Mouse (Mus musculus): Measurements from ENCODE around the gene Tmem102. TPM values are rescaled to one million over a fixed set of nuclear protein-coding genes. Genes with fewer than 3 reads are reported as not detected.

Tmem102 gene
- polyA plus RNA-seq, 1 experiment from 2014 or later = 0.65 TPM

GRCm38 (mm10) chr11:69846198-69846680 is 40.8 kb upstream of the Tmem102 start, which contains the start of gene Plscr3:
Gene Plscr3, plus strand, starts transcription at chr11:69846376.
- peaks cover under 1% of the 10 kb centered on the region; the same call in 1 of the 2 replicates for H3K36me3 ChIP-seq (ENCODE audit: control insufficient read depth, insufficient read depth, low read length)
- H3K4me3 ChIP-seq (ENCODE audit: low read depth, low read length) = peak within 1 kb of the TSS; percentile 55
- peak; percentile 88 for ATAC-seq (replicated peaks; ENCODE audit: low FRiP score)
- H3K4me1 ChIP-seq (replicated peaks; ENCODE audit: control insufficient read depth, insufficient read depth, low read length) = peaks cover 5% of the 10 kb centered on the region; the same call in 1 of the 2 replicates
- DNase-seq (ENCODE audit: low spot score) = peak; percentile 96
- H3K9me3 ChIP-seq (ENCODE audit: control insufficient read depth, low read length) = no peaks in the 10 kb centered on the region
- peak within 1 kb of the TSS; percentile 75 for H3K9ac ChIP-seq (ENCODE audit: low read length)
- no peaks in the 10 kb centered on the region for H3K27me3 ChIP-seq (ENCODE audit: control insufficient read depth, insufficient read depth, low read length)
- peak within 1 kb of the TSS; percentile 94 for H3K27ac ChIP-seq (ENCODE audit: low read depth, low read length)
- H3K4me2 ChIP-seq (ENCODE audit: low read depth, low read length, severe bottlenecking) = peak within 1 kb of the TSS; percentile 84
- WGBS = under 1% methylated on average over 38 of the region's 38 CpGs

DNA sequence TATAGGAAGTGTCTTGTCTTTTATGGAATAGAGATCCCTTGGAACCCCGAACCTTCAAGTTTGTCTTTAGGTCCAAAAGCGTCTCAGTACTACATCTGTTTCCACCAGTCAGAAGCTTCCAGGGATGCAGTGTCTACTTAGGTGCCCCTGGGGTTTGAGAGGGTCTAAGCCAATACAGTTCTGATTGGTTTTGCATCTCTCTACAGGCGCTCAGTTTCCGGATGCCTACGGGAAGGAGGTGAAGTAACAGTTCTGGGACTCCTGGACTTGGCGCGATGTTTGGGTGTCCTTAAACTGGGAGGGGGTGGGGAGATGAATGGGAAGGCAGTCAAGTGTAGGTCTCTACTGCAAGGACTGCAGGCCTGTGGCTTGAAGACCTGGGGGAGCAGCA is 33.3 kb upstream of the Tmem102 start:
- Histone ChIP-seq H3K27ac (ENCODE audit: low read depth, low read length) (peak overlapping the region; percentile 48; the same call in 1 of the 2 replicates), H3K9ac (ENCODE audit: low read length) (peak overlapping the region; percentile 58), H3K36me3 (ENCODE audit: control insufficient read depth, insufficient read depth, low read length) (no peaks in the 10 kb centered on the region), H3K4me1 (replicated peaks; ENCODE audit: control insufficient read depth, insufficient read depth, low read length) (peaks cover 30% of the 10 kb centered on the region), H3K9me3 (ENCODE audit: control insufficient read depth, low read length) (no peaks in the 10 kb centered on the region), H3K4me2 (ENCODE audit: low read depth, low read length, severe bottlenecking) (peak overlapping the region; percentile 73), H3K4me3 (ENCODE audit: low read depth, low read length) (peak overlapping the region; percentile 73), H3K27me3 (ENCODE audit: control insufficient read depth, insufficient read depth, low read length) (no peaks in the 10 kb centered on the region; the same call in 1 of the 2 replicates)
- ATAC-seq (replicated peaks; ENCODE audit: low FRiP score) = peak; percentile 4
- 1% methylated on average over 7 of the region's 7 CpGs for WGBS
- DNase-seq (ENCODE audit: low spot score) = no peak

DNA sequence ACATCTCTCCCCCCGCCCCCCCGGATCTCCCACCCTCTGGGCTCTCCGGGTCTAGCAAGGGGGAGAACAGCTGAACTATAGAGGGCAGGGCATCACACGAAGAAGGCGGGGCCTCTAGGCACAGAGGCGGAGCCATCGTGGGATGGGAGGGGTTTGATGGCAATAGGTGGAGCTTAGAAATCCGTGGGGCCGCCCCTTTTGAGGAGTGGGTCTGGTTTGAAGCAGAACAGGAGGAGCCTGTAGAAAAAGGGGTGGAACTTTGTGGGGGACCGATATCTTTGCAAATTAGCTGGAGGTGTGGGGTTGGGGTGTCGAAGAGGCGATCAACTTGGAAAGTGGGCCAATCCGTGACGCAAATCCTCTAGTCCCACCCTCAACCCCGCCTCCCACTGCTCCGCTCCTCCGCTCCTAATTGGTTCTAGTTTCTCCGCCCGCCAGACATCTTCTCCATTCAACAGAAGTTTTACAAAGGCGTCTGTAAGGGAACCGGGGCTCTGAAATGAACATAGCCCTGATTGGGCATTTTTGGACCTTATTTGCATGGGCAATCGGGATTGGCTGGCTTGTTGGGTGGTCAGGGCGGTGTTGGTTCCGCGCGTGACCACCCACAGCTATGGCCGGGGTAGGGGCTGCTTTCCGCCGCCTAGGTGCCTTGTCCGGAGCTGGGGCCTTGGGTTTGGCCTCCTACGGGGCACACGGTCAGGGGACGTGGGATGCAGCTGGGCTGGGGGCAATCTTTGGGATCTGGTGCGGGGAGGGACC is 32.7 kb upstream of the Tmem102 start, which contains the start of gene Tmem256:
TSS of gene Tmem256 (plus strand) at position 563 of the 762 bp plus-strand sequence.
- Histone ChIP-seq H3K4me1 (replicated peaks; ENCODE audit: control insufficient read depth, insufficient read depth, low read length) (peaks cover 30% of the 10 kb centered on the region), H3K9me3 (ENCODE audit: control insufficient read depth, low read length) (no peaks in the 10 kb centered on the region), H3K4me3 (ENCODE audit: low read depth, low read length) (peak within 1 kb of the TSS; percentile 73), H3K36me3 (ENCODE audit: control insufficient read depth, insufficient read depth, low read length) (no peaks in the 10 kb centered on the region), H3K27me3 (ENCODE audit: control insufficient read depth, insufficient read depth, low read length) (no peaks in the 10 kb centered on the region; the same call in 1 of the 2 replicates), H3K27ac (ENCODE audit: low read depth, low read length) (peak within 1 kb of the TSS; percentile 83), H3K4me2 (ENCODE audit: low read depth, low read length, severe bottlenecking) (peak within 1 kb of the TSS; percentile 92), H3K9ac (ENCODE audit: low read length) (peak within 1 kb of the TSS; percentile 89)
- DNase-seq (ENCODE audit: low spot score) (peak; percentile 97), ATAC-seq (replicated peaks; ENCODE audit: low FRiP score) (peak; percentile 87)
- under 1% methylated on average over 34 of the region's 34 CpGs for WGBS

GRCm38 (mm10) chr11:69837604-69837951 is 32.2 kb upstream of the Tmem102 start, which contains the start of gene Nlgn2:
Gene Nlgn2, minus strand, starts transcription at chr11:69837784.
- H3K9ac ChIP-seq (ENCODE audit: low read length) = peak within 1 kb of the TSS; percentile 89
- peaks cover 30% of the 10 kb centered on the region for H3K4me1 ChIP-seq (replicated peaks; ENCODE audit: control insufficient read depth, insufficient read depth, low read length)
- H3K4me3 ChIP-seq (ENCODE audit: low read depth, low read length) = peak within 1 kb of the TSS; percentile 73
- H3K9me3 ChIP-seq (ENCODE audit: control insufficient read depth, low read length) = no peaks in the 10 kb centered on the region
- no peak for DNase-seq (ENCODE audit: low spot score)
- peak within 1 kb of the TSS; percentile 83 for H3K27ac ChIP-seq (ENCODE audit: low read depth, low read length)
- H3K4me2 ChIP-seq (ENCODE audit: low read depth, low read length, severe bottlenecking) = peak within 1 kb of the TSS; percentile 92
- no peaks in the 10 kb centered on the region; the same call in 1 of the 2 replicates for H3K27me3 ChIP-seq (ENCODE audit: control insufficient read depth, insufficient read depth, low read length)
- no peaks in the 10 kb centered on the region for H3K36me3 ChIP-seq (ENCODE audit: control insufficient read depth, insufficient read depth, low read length)
- under 1% methylated on average over 24 of the region's 32 CpGs for WGBS
- peak; percentile 44; the same call in 1 of the 2 replicates for ATAC-seq (replicated peaks; ENCODE audit: low FRiP score)

GRCm38 (mm10) chr11:69836703-69837576 is 31.5 kb upstream of the Tmem102 start:
- WGBS = under 1% methylated on average over 50 of the region's 52 CpGs
- DNase-seq (ENCODE audit: low spot score) (peak; percentile 76), ATAC-seq (replicated peaks; ENCODE audit: low FRiP score) (peak; percentile 2; the same call in 1 of the 2 replicates)
- Histone ChIP-seq H3K9ac (ENCODE audit: low read length) (peak overlapping the region; percentile 89), H3K27ac (ENCODE audit: low read depth, low read length) (peak overlapping the region; percentile 83), H3K4me1 (replicated peaks; ENCODE audit: control insufficient read depth, insufficient read depth, low read length) (peaks cover 30% of the 10 kb centered on the region), H3K4me2 (ENCODE audit: low read depth, low read length, severe bottlenecking) (peak overlapping the region; percentile 92), H3K4me3 (ENCODE audit: low read depth, low read length) (peak overlapping the region; percentile 73), H3K27me3 (ENCODE audit: control insufficient read depth, insufficient read depth, low read length) (no peaks in the 10 kb centered on the region; the same call in 1 of the 2 replicates), H3K36me3 (ENCODE audit: control insufficient read depth, insufficient read depth, low read length) (no peaks in the 10 kb centered on the region), H3K9me3 (ENCODE audit: control insufficient read depth, low read length) (no peaks in the 10 kb centered on the region)

GRCm38 (mm10) chr11:69835966-69836335 is 30.5 kb upstream of the Tmem102 start:
- peak overlapping the region; percentile 73 for H3K4me3 ChIP-seq (ENCODE audit: low read depth, low read length)
- ATAC-seq (replicated peaks; ENCODE audit: low FRiP score) (no peak), DNase-seq (ENCODE audit: low spot score) (no peak)
- H3K9me3 ChIP-seq (ENCODE audit: control insufficient read depth, low read length) = no peaks in the 10 kb centered on the region
- 0% methylated on average over 4 of the region's 4 CpGs for WGBS
- H3K36me3 ChIP-seq (ENCODE audit: control insufficient read depth, insufficient read depth, low read length) = no peaks in the 10 kb centered on the region
- H3K4me1 ChIP-seq (replicated peaks; ENCODE audit: control insufficient read depth, insufficient read depth, low read length) = peaks cover 30% of the 10 kb centered on the region
- peak overlapping the region; percentile 92 for H3K4me2 ChIP-seq (ENCODE audit: low read depth, low read length, severe bottlenecking)
- peak overlapping the region; percentile 89; the same call in 1 of the 2 replicates for H3K9ac ChIP-seq (ENCODE audit: low read length)
- no peak overlapping the region for H3K27ac ChIP-seq (ENCODE audit: low read depth, low read length)
- H3K27me3 ChIP-seq (ENCODE audit: control insufficient read depth, insufficient read depth, low read length) = no peaks in the 10 kb centered on the region; the same call in 1 of the 2 replicates

DNA sequence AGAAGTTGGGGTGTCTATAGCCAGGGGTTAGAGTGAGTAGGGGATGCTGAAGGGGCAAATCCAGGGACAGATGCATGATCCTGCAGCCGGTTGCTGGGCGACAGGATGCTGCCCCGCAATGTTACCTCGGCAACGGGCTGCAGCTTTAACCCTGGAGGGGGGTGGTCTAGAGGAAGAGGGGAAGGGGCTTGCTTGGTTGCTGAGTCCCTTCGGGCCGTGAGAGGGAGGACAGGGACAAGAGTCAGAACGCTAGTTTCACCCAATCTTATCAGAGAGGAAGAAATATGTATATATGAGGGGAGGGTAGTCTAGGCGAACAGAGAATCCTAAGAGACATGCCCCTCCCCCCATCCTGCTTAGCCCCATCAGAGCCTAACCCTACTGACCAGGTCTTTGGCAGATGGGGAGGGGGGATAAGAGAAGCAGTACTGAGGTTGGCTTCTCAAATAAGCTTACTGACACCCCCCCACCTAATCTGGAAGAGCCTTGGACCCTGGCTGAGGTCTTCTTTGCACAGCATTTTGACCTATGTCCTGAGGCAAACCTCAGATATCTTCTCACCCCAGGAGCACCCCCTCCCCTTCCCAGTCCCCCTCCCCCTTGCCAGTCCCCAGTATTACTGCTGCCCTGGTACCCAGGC is 30.0 kb upstream of the Tmem102 start:
- Histone ChIP-seq H3K27ac (ENCODE audit: low read depth, low read length) (no peak overlapping the region), H3K36me3 (ENCODE audit: control insufficient read depth, insufficient read depth, low read length) (no peaks in the 10 kb centered on the region), H3K4me1 (replicated peaks; ENCODE audit: control insufficient read depth, insufficient read depth, low read length) (peaks cover 30% of the 10 kb centered on the region), H3K4me2 (ENCODE audit: low read depth, low read length, severe bottlenecking) (peak overlapping the region; percentile 92), H3K9me3 (ENCODE audit: control insufficient read depth, low read length) (no peaks in the 10 kb centered on the region), H3K27me3 (ENCODE audit: control insufficient read depth, insufficient read depth, low read length) (no peaks in the 10 kb centered on the region; the same call in 1 of the 2 replicates), H3K9ac (ENCODE audit: low read length) (peak overlapping the region; percentile 89), H3K4me3 (ENCODE audit: low read depth, low read length) (peak overlapping the region; percentile 73)
- 4% methylated on average over 9 of the region's 9 CpGs for WGBS
- ATAC-seq (replicated peaks; ENCODE audit: low FRiP score) (no peak), DNase-seq (ENCODE audit: low spot score) (peak; percentile 71)

Data from forebrain, embryonic 11.5 days (tissue).